In the genomic region with DNA sequence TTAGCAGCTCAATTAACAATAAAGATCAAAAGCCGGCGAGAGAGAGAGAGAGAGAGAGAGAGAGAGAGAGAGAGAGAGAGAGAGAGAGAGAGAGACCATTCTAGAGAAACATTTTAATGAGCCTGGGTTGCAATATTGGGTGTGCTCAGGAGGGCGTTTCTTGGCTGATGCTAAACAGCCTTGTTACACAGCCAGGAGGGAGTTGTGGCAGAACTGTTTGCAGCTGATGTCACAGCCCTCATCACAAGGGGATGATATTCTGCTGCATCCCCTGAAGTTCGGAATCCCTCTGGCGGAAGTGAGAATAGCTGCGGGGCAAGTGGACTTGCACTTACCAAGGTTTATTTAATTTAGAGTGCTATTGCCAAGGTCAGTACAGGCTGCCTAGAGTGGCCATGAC, we compare ENCODE assay signal across 18 mouse cellular contexts.
"Had no signal": no experiment of that assay in that cellular context is flagged by ENCODE, and none has a peak within 500 bp of the region (broad histone marks: within the 10 kb centered on the region; RNA-seq: fewer than 3 reads in every experiment).

No protein-coding gene starts in this region.

- H3K27me3 ChIP-seq: liver, embryonic 13.5 days; megakaryocyte, embryonic 14.5 days; midbrain, embryonic 13.5 days; neural tube, embryonic 13.5 days had no signal

- H3K4me3 ChIP-seq: left cerebral cortex, adult 2 months; liver, embryonic 13.5 days; midbrain, embryonic 10.5 days; midbrain, embryonic 13.5 days; myocyte; neural tube, embryonic 13.5 days had no signal

- H3K9me3 ChIP-seq: liver, embryonic 13.5 days; midbrain, embryonic 10.5 days; midbrain, embryonic 13.5 days; neural tube, embryonic 13.5 days had no signal

- ATAC-seq: lung, postnatal 0 days; midbrain, embryonic 13.5 days; midbrain, embryonic 16.5 days had no signal

- H3K9ac ChIP-seq: liver, embryonic 13.5 days; lung, embryonic 14.5 days; midbrain, embryonic 13.5 days; neural tube, embryonic 13.5 days had no signal

- DNase-seq: kidney, adult 9 months; kidney, postnatal 14 days; layer of hippocampus, postnatal 36 days; liver, embryonic 13.5 days; lung, embryonic 14.5 days; lung, postnatal 36 days; retina, postnatal 1 day; right cerebral cortex, postnatal 25 days; thymus, adult 18-20 months; thymus, postnatal 36 days had no signal

- H3K27ac ChIP-seq: left cerebral cortex, adult 2 months; liver, embryonic 13.5 days; midbrain, embryonic 10.5 days; midbrain, embryonic 13.5 days; neural tube, embryonic 13.5 days had no signal

- H3K36me3 ChIP-seq: liver, embryonic 13.5 days; midbrain, embryonic 10.5 days; midbrain, embryonic 13.5 days; neural tube, embryonic 13.5 days had no signal

- H3K4me2 ChIP-seq: liver, embryonic 13.5 days; lung, embryonic 14.5 days; midbrain, embryonic 13.5 days; neural tube, embryonic 13.5 days had no signal

- H3K4me1 ChIP-seq: liver, embryonic 13.5 days; megakaryocyte, embryonic 14.5 days; midbrain, embryonic 10.5 days; midbrain, embryonic 13.5 days; neural tube, embryonic 13.5 days had no signal
